Mouse (Mus musculus): ENCODE results near the gene Dag1.

DNA sequence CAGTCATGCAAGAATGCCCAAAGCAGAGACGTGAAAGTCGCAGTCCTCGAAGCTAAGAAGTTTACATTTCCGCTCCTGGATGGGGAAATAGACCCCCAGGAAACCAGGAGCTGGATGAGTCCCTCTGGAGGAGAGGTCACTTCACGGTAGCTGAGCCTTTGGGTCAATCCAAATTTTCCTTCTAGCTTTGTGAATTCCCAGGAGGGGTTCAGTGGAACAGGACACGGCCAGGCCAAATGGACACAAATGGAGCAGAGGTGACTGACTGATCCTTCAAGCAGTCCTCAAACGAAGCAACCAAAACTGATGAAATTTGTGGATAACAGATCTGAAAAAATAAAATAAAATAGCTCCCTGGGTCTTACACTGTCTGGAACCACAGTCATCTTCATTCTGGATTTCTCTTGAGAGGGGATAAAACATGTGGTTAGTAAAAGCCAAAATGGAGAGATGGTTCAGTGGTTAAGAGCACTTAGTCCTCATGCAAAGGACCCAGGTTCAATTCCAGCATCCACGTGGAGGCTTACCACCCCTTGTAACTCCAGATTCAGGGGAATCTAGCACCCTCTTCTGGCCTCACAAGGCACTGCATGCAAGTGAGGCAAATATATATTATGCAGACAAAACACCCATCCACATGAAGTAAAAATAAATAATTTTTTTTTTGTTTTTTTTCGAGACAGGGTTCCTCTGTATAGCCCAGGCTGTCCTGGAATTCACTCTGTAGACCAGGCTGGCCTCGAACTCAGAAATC lies 15.1 kb upstream of the Dag1 start:
- TF ChIP-seq CTCF (IDR thresholded peaks at IDR 0.05; ENCODE audit: control insufficient read depth, insufficient read depth, insufficient replicate concordance, low read depth, low read length) (peak; percentile 55; the same call in 1 of the 2 replicates), POLR2A (IDR thresholded peaks at IDR 0.05; ENCODE audit: control insufficient read depth, low read depth, low read length) (no peak)

Measured in testis, adult 2 months (tissue).